Mouse (Mus musculus): ENCODE data around the gene Ccdc51. TPM values are rescaled to one million over a fixed set of nuclear protein-coding genes. Genes with fewer than 3 reads are reported as not detected.

Ccdc51 gene
- total and polyA plus RNA-seq, 3 experiments = 15.1 to 28.4 TPM; not detected in 1

GRCm38 (mm10) chr9:109038086-109038895, 44.0 kb upstream of the Ccdc51 start, which contains the start of gene Shisa5 (continued):
- TF ChIP-seq POLR2AphosphoS2 (IDR thresholded peaks at IDR 0.05; ENCODE audit: low read length) (peak; percentile 47; the same call in 1 of the 2 replicates), MAZ (IDR thresholded peaks at IDR 0.05; ENCODE audit: low read depth, low read length) (peak; percentile 100)

- Histone ChIP-seq H3K27ac (ENCODE audit: control insufficient read depth, low read depth, low read length) (peak overlapping the region; percentile 1; the same call in 1 of the 2 replicates), H3K9ac (ENCODE audit: control insufficient read depth, low read depth, low read length, poor library complexity, severe bottlenecking) (peak overlapping the region; percentile 84), H3K4me3 (ENCODE audit: control insufficient read depth in 1 of 2, insufficient read depth in 1 of 2, low read depth in 2 of 2, low read length in 2 of 2) (peak overlapping the region; percentile 87 to 94), H3K79me2 (ENCODE audit: control insufficient read depth, insufficient read depth, low read length, poor library complexity) (peaks cover 2% of the 10 kb centered on the region; the same call in 1 of the 2 replicates), H3K27me3 (ENCODE audit: control insufficient read depth in 1 of 2, insufficient read depth in 2 of 2, low read length in 2 of 2) (no peaks in the 10 kb centered on the region), H3K36me3 (ENCODE audit: control insufficient read depth in 1 of 2, insufficient read depth in 2 of 2, low read length in 2 of 2) (peaks cover 0 to 2% of the 10 kb centered on the region in 2 experiments; a peak in 2 of 4 replicates), H3K4me1 (ENCODE audit: control insufficient read depth in 1 of 2, insufficient read depth in 2 of 2, low read length in 2 of 2) (peaks cover 0 to 4% of the 10 kb centered on the region in 2 experiments; a peak in 1 of 4 replicates), H3K9me3 (replicated peaks; ENCODE audit: insufficient read depth, low read length) (no peaks in the 10 kb centered on the region)
- DNase-seq (ENCODE audit: low read depth, low spot score) = peak; percentile 51
- TF ChIP-seq POLR2A (IDR thresholded peaks at IDR 0.05; ENCODE audit: control insufficient read depth in 1 of 2, insufficient read depth in 1 of 2, low read depth in 1 of 2, low read length in 2 of 2, poor library complexity in 1 of 2) (0 out of 4 replicates have a peak, but pooled peaks of 1 of the 2 experiments have one; percentile 18), JUND (IDR thresholded peaks at IDR 0.05; ENCODE audit: low read depth, low read length) (no peak)
These were observed 43.4 kb upstream of the Ccdc51 start for GRCm38 (mm10) chr9:109038901-109039364.

- H3K27me3 ChIP-seq (ENCODE audit: control insufficient read depth in 1 of 2, insufficient read depth in 2 of 2, low read length in 2 of 2) = no peaks in the 10 kb centered on the region
- H3K9ac ChIP-seq (ENCODE audit: control insufficient read depth, low read depth, low read length, poor library complexity, severe bottlenecking) = no peak overlapping the region
- TF ChIP-seq TBP (IDR thresholded peaks at IDR 0.05; ENCODE audit: low read depth, low read length) (no peak), ETS1 (IDR thresholded peaks at IDR 0.05; ENCODE audit: low read depth, low read length) (no peak), POLR2A (IDR thresholded peaks at IDR 0.05; ENCODE audit: control insufficient read depth in 1 of 2, insufficient read depth in 1 of 2, low read depth in 1 of 2, low read length in 2 of 2, poor library complexity in 1 of 2) (no peak), ZKSCAN1 (IDR thresholded peaks at IDR 0.05; ENCODE audit: low read depth, low read length) (no peak), E2F4 (IDR thresholded peaks at IDR 0.05; ENCODE audit: borderline replicate concordance, low read depth, low read length) (no peak)
- peaks cover 0 to 2% of the 10 kb centered on the region in 2 experiments; a peak in 2 of 4 replicates for H3K36me3 ChIP-seq (ENCODE audit: control insufficient read depth in 1 of 2, insufficient read depth in 2 of 2, low read length in 2 of 2)
- no peak overlapping the region for H3K4me3 ChIP-seq (ENCODE audit: control insufficient read depth in 1 of 2, insufficient read depth in 1 of 2, low read depth in 2 of 2, low read length in 2 of 2)
- H3K4me1 ChIP-seq (ENCODE audit: control insufficient read depth in 1 of 2, insufficient read depth in 2 of 2, low read length in 2 of 2) = peaks cover 0 to 4% of the 10 kb centered on the region in 2 experiments; a peak in 1 of 4 replicates
- no peaks in the 10 kb centered on the region for H3K9me3 ChIP-seq (replicated peaks; ENCODE audit: insufficient read depth, low read length)
- no peak for DNase-seq (ENCODE audit: low read depth, low spot score)
- no peak overlapping the region for H3K27ac ChIP-seq (ENCODE audit: control insufficient read depth, low read depth, low read length)
- peaks cover 2% of the 10 kb centered on the region; the same call in 1 of the 2 replicates for H3K79me2 ChIP-seq (ENCODE audit: control insufficient read depth, insufficient read depth, low read length, poor library complexity)
These were observed 42.6 kb upstream of the Ccdc51 start for GRCm38 (mm10) chr9:109039681-109040080.

- Histone ChIP-seq H3K4me1 (ENCODE audit: control insufficient read depth in 1 of 2, insufficient read depth in 2 of 2, low read length in 2 of 2) (peaks cover 0 to 4% of the 10 kb centered on the region in 2 experiments; a peak in 1 of 4 replicates), H3K36me3 (ENCODE audit: control insufficient read depth in 1 of 2, insufficient read depth in 2 of 2, low read length in 2 of 2) (peaks cover 0 to 2% of the 10 kb centered on the region in 2 experiments; a peak in 2 of 4 replicates), H3K79me2 (ENCODE audit: control insufficient read depth, insufficient read depth, low read length, poor library complexity) (peaks cover 2% of the 10 kb centered on the region; the same call in 1 of the 2 replicates), H3K4me3 (ENCODE audit: control insufficient read depth in 1 of 2, insufficient read depth in 1 of 2, low read depth in 2 of 2, low read length in 2 of 2) (no peak overlapping the region), H3K27ac (ENCODE audit: control insufficient read depth, low read depth, low read length) (no peak overlapping the region), H3K9me3 (replicated peaks; ENCODE audit: insufficient read depth, low read length) (no peaks in the 10 kb centered on the region), H3K27me3 (ENCODE audit: control insufficient read depth in 1 of 2, insufficient read depth in 2 of 2, low read length in 2 of 2) (no peaks in the 10 kb centered on the region), H3K9ac (ENCODE audit: control insufficient read depth, low read depth, low read length, poor library complexity, severe bottlenecking) (no peak overlapping the region)
- no peak for DNase-seq (ENCODE audit: low read depth, low spot score)
- TF ChIP-seq MAFK (IDR thresholded peaks at IDR 0.05; ENCODE audit: borderline replicate concordance, low read depth, low read length) (no peak), MEF2A (IDR thresholded peaks at IDR 0.05; ENCODE audit: extremely low read depth, insufficient replicate concordance, low read depth, low read length, poor library complexity, severe bottlenecking) (no peak), NELFE (IDR thresholded peaks at IDR 0.05; ENCODE audit: low read depth, low read length) (no peak), SIN3A (IDR thresholded peaks at IDR 0.05; ENCODE audit: low read length) (no peak), ZMIZ1 (IDR thresholded peaks at IDR 0.05; ENCODE audit: low read depth, low read length) (no peak), RAD21 (IDR thresholded peaks at IDR 0.05; ENCODE audit: low read depth, low read length) (no peak), NRF1 (IDR thresholded peaks at IDR 0.05; ENCODE audit: insufficient read depth, low read depth, low read length, poor library complexity, severe bottlenecking) (no peak), MYB (IDR thresholded peaks at IDR 0.05; ENCODE audit: low read depth, low read length) (no peak), CHD2 (IDR thresholded peaks at IDR 0.05; ENCODE audit: low read length) (no peak), RCOR1 (IDR thresholded peaks at IDR 0.05; ENCODE audit: low read depth, low read length) (no peak), TBP (IDR thresholded peaks at IDR 0.05; ENCODE audit: low read depth, low read length) (no peak), POLR2AphosphoS2 (IDR thresholded peaks at IDR 0.05; ENCODE audit: low read length) (no peak), SMC3 (IDR thresholded peaks at IDR 0.05; ENCODE audit: low read depth, low read length) (no peak), EP300 (IDR thresholded peaks at IDR 0.05; ENCODE audit: low read depth in 1 of 2, low read length in 2 of 2) (no peak), MXI1 (IDR thresholded peaks at IDR 0.05; ENCODE audit: low read depth, low read length) (no peak)
These were observed 42.1 kb upstream of the Ccdc51 start for GRCm38 (mm10) chr9:109040216-109040615.

Data from MEL (cell line).